Mouse (Mus musculus) embryonic facial prominence, embryonic 15.5 days (tissue): Measurements from ENCODE around the gene Dop1b. TPM values are rescaled to one million over a fixed set of nuclear protein-coding genes. Genes with fewer than 3 reads are reported as not detected.

Experiments used
- ATAC-seq: fragments of 200-750 bp; cut with Nextera tagmentation; 2 replicates; pipeline ENCODE4 v1.8.0; 2017; ENCODE audit warnings: low read depth, moderate TSS enrichment; ENCODE audit not compliant: insufficient number of reproducible peaks, low FRiP score, low TSS enrichment
- H3K27ac ChIP-seq: fragments of 300-500 bp; sonication (generic); replicated peaks from 2 replicates; pipeline ENCODE4 v1.5.1; 2015; ENCODE audit warnings: mild to moderate bottlenecking, inconsistent platforms
- H3K27me3 ChIP-seq: fragments of 300-500 bp; sonication (generic); 2 replicates; pipeline ENCODE4 v1.6.1; 2015; ENCODE audit warnings: inconsistent platforms
- H3K36me3 ChIP-seq: fragments of 300-500 bp; sonication (generic); 2 replicates; pipeline ENCODE4 v1.6.1; 2015; ENCODE audit warnings: mild to moderate bottlenecking, inconsistent platforms
- H3K4me1 ChIP-seq: fragments of 300-500 bp; sonication (generic); 2 replicates; pipeline ENCODE4 v1.6.1; 2015; ENCODE audit warnings: inconsistent platforms
- H3K4me2 ChIP-seq: fragments of 300-500 bp; sonication (generic); replicated peaks from 2 replicates; pipeline ENCODE4 v1.6.1; 2015; ENCODE audit warnings: mild to moderate bottlenecking, inconsistent platforms
- H3K4me3 ChIP-seq: fragments of 300-500 bp; sonication (generic); replicated peaks from 2 replicates; pipeline ENCODE4 v1.5.1; 2015; ENCODE audit warnings: mild to moderate bottlenecking, inconsistent platforms
- H3K9ac ChIP-seq: fragments of 300-500 bp; sonication (generic); 2 replicates; pipeline ENCODE4 v1.6.1; 2015; ENCODE audit warnings: inconsistent platforms
- H3K9me3 ChIP-seq: fragments of 300-500 bp; sonication (generic); replicated peaks from 2 replicates; pipeline ENCODE4 v1.6.1; 2016; ENCODE audit warnings: inconsistent platforms
- WGBS: fragments of 180-500 bp; shearing (Covaris S2); methylation state at CpG from one replicate; pipeline ENCODE4 v1.1.7; 2015; 5-methylcytosine and 5-hydroxymethylcytosine counted together
- polyA plus RNA-seq: library from polyadenylated mRNA; unstranded; fragments of >200 nt; fragmentation: Nextera tagmentation; extraction: Ambion mirVana; gene quantifications from 2 replicates; pipeline ENCODE4 v1.2.1, GENCODE M21; 2015

The Dop1b gene
- polyA plus RNA-seq, 1 experiment from 2014 or later, result 17.3 TPM

DNA sequence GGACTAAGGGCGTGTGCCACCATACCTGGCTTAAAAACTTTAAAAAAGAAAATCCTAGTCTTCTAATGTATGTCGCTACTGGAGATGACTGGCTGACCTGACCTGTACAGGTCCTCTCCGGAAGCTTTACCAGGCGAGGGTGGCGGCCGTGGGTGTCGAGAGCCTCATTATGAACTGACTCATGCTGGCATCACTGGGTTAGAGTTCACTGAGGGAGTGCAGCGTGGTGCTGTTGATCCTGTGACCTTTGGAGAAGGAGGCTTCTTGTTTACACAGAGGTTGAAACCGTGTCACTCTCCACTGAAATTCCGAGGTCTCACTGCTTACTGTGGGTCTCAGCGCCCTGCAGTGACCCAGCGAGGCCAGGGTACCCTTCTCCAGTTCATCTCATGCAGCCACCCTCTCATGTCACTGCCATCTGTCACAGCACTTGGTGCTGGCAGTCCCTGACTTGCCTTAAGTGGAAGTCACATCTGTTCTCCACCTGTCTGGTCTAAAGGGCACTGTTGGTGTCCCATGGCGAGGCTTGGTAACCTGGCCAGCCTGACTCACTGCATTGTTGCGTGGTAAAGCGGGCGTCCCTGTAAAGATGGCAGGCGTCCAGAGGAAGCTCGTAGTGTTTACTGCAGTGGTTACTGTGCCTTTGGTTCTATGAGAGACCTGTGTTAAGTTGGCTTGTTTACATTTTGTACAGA lies 21.3 kb downstream of the Dop1b start:
- no peak overlapping the region for H3K9ac ChIP-seq
- H3K27ac ChIP-seq, result 0 out of 2 replicates have a peak overlapping the region, but pooled peaks have one; percentile 24
- peak; percentile 45; the same call in 1 of the 2 replicates for ATAC-seq
- 0 out of 2 replicates have a peak, but pooled peaks cover 8% of the 10 kb centered on the region for H3K4me1 ChIP-seq
- H3K4me2 ChIP-seq, result no peak overlapping the region
- WGBS, result 71% methylated on average over 18 of the region's 18 CpGs
- no peaks in the 10 kb centered on the region for H3K36me3 ChIP-seq
- no peak overlapping the region for H3K4me3 ChIP-seq
- H3K27me3 ChIP-seq, result no peaks in the 10 kb centered on the region
- H3K9me3 ChIP-seq, result no peaks in the 10 kb centered on the region

DNA sequence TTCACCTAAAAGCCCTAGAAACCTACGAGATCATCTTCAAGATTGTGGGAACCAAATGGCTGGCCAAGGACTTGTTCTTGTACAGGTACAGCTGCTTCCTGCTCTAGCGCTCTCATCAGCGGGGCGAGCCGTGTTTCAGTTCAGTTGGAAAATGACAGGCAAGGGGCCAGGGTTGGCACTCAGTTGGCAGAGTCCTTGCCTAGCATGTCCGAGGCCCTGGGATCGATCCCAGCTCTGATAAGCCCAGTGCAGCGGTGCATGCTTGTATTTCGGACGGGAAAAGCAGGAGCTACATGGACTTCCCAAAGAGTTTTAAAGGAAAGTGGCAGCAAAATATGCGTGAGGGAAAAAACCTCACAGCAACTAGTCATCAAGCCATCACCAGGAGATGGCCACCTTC lies 27.5 kb downstream of the Dop1b start:
- Histone ChIP-seq H3K4me2 (no peak overlapping the region), H3K27ac (no peak overlapping the region), H3K4me1 (no peaks in the 10 kb centered on the region), H3K27me3 (no peaks in the 10 kb centered on the region), H3K9ac (no peak overlapping the region), H3K36me3 (0 out of 2 replicates have a peak, but pooled peaks cover 7% of the 10 kb centered on the region), H3K9me3 (no peaks in the 10 kb centered on the region), H3K4me3 (no peak overlapping the region)
- WGBS, result 86% methylated on average over 11 of the region's 11 CpGs
- ATAC-seq, result no peak

DNA sequence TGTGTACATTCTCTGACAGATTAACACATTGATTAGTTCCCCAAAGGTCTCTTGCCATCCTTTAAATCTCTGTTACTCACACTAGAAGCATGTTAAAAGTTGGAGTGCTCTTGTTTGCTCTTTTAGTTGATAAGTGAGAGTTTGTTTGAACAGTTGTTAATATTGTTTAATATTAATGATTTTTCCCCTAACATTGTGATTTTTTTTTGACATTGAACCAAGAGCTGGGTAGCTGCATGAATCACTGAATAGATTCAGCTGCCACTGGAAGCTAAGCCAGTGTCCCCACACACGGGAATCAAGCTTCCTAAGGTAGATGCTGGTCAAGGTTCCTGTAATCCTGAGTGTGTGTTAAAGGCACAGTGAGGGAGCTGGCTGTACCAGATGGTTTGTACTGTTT lies 31.2 kb downstream of the Dop1b start:
- 53% methylated on average over 1 of the region's 1 CpGs for whole genome bisulfite sequencing
- Histone ChIP-seq H3K27me3 (no peaks in the 10 kb centered on the region), H3K9ac (no peak overlapping the region), H3K36me3 (peaks cover 10% of the 10 kb centered on the region; the same call in 1 of the 2 replicates), H3K9me3 (no peaks in the 10 kb centered on the region), H3K27ac (no peak overlapping the region), H3K4me3 (no peak overlapping the region), H3K4me2 (no peak overlapping the region), H3K4me1 (no peaks in the 10 kb centered on the region)
- no peak for ATAC-seq

- no peak overlapping the region for H3K9ac ChIP-seq
- no peak overlapping the region for H3K4me2 ChIP-seq
- no peak for ATAC-seq
- H3K4me1 ChIP-seq, result no peaks in the 10 kb centered on the region
- H3K4me3 ChIP-seq, result no peak overlapping the region
- no peaks in the 10 kb centered on the region for H3K27me3 ChIP-seq
- 62% methylated on average over 5 of the region's 5 CpGs for WGBS
- H3K27ac ChIP-seq, result no peak overlapping the region
- H3K9me3 ChIP-seq, result no peaks in the 10 kb centered on the region
- peaks cover 15% of the 10 kb centered on the region; the same call in 1 of the 2 replicates for H3K36me3 ChIP-seq
Observed at GRCm38 (mm10) chr16:93744049-93744490, 32.4 kb downstream of the Dop1b start.

GRCm38 (mm10) chr16:93744804-93745340 lies 33.2 kb downstream of the Dop1b start:
- H3K36me3 ChIP-seq, result peaks cover 12% of the 10 kb centered on the region; the same call in 1 of the 2 replicates
- H3K4me1 ChIP-seq, result no peaks in the 10 kb centered on the region
- no peak overlapping the region for H3K27ac ChIP-seq
- no peak overlapping the region for H3K4me3 ChIP-seq
- H3K9ac ChIP-seq, result no peak overlapping the region
- no peaks in the 10 kb centered on the region for H3K27me3 ChIP-seq
- no peaks in the 10 kb centered on the region for H3K9me3 ChIP-seq
- no peak for ATAC-seq
- 77% methylated on average over 10 of the region's 10 CpGs for WGBS
- no peak overlapping the region for H3K4me2 ChIP-seq

GRCm38 (mm10) chr16:93746397-93746796 lies 34.7 kb downstream of the Dop1b start:
- Histone ChIP-seq H3K27me3 (no peaks in the 10 kb centered on the region), H3K9ac (no peak overlapping the region), H3K27ac (no peak overlapping the region), H3K4me2 (no peak overlapping the region), H3K9me3 (no peaks in the 10 kb centered on the region), H3K4me3 (no peak overlapping the region), H3K4me1 (no peaks in the 10 kb centered on the region), H3K36me3 (peaks cover 8% of the 10 kb centered on the region; the same call in 1 of the 2 replicates)
- no peak for ATAC-seq
- WGBS, result 69% methylated on average over 8 of the region's 8 CpGs

DNA sequence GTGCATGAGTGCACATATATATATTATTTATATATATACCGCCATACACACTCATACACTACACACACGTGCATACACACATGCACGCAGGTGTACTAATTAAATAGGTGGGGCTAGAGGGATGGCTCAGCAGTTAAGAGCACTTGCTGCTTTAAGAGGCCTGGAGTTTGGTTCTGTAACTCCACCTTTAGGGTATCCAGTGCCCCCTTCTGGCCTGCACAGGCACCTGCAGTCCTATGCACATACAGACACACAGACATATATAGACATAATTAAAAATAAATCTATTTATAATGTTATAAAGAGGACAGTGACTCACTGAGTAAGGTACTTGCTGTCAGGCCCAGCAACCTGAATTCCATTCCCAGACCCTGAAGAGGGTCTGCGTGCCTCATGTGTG lies 35.3 kb downstream of the Dop1b start:
- Histone ChIP-seq H3K4me3 (no peak overlapping the region), H3K4me1 (no peaks in the 10 kb centered on the region), H3K9ac (no peak overlapping the region), H3K9me3 (no peaks in the 10 kb centered on the region), H3K36me3 (peaks cover 8% of the 10 kb centered on the region; the same call in 1 of the 2 replicates), H3K4me2 (no peak overlapping the region), H3K27me3 (no peaks in the 10 kb centered on the region), H3K27ac (no peak overlapping the region)
- WGBS, result 92% methylated on average over 4 of the region's 4 CpGs
- no peak for ATAC-seq

DNA sequence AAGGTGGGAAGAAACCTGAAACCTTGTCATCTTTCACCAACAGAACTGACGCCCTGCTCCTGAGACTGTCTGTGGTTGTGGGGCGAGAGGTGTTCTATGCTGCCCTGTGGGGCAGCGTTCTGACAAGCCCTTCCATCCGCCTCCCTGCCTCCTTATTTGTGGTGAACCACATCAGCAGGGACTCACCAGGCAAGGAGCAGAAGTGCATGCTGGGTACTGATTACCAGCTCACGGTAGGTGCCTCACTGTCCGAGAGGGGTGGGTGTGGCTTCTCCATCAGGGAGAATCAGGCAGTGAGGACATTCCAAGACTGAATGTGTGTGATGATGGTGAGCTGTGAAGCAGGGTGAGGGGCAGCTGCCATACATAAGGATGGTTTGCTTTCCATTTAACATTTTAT lies 35.7 kb downstream of the Dop1b start:
- no peak overlapping the region for H3K4me3 ChIP-seq
- 61% methylated on average over 6 of the region's 6 CpGs for WGBS

GRCm38 (mm10) chr16:93749147-93749910 lies 37.6 kb downstream of the Dop1b start:
- WGBS, result 67% methylated on average over 15 of the region's 15 CpGs
- H3K27ac ChIP-seq, result no peak overlapping the region

More for the DNA sequence above, 35.7 kb downstream of the Dop1b start:
- H3K27ac ChIP-seq, result no peak overlapping the region
- H3K4me2 ChIP-seq, result no peak overlapping the region
- no peaks in the 10 kb centered on the region for H3K4me1 ChIP-seq
- no peaks in the 10 kb centered on the region for H3K27me3 ChIP-seq
- no peak overlapping the region for H3K9ac ChIP-seq
- no peaks in the 10 kb centered on the region for H3K9me3 ChIP-seq
- no peak for ATAC-seq
- peaks cover 8% of the 10 kb centered on the region; the same call in 1 of the 2 replicates for H3K36me3 ChIP-seq

DNA sequence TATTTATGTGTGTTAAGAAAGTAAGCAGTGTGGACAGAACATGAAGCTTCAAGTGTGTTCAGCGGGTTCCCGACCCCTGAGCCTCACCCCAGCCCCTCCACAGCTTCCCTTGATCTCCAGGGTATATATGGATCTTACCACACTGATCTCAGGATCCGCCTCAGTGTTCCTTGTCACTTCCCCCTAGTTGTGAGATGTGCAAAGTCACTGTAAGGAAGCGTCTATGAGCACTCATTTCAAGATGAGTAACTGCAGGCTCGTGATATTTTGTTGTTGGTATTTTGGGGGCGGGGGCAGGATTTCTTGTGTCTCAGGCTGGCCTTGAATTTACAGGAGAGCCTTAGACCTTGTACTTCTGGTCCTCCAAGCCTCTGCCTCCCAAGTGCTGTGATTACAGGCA lies 38.8 kb downstream of the Dop1b start:
- WGBS, result 75% methylated on average over 6 of the region's 6 CpGs
- H3K4me2 ChIP-seq, result no peak overlapping the region
- H3K9ac ChIP-seq, result no peak overlapping the region
- no peaks in the 10 kb centered on the region for H3K4me1 ChIP-seq
- no peak for ATAC-seq
- no peaks in the 10 kb centered on the region for H3K9me3 ChIP-seq
- no peak overlapping the region for H3K27ac ChIP-seq
- no peak overlapping the region for H3K4me3 ChIP-seq
- peaks cover 25% of the 10 kb centered on the region for H3K36me3 ChIP-seq
- no peaks in the 10 kb centered on the region for H3K27me3 ChIP-seq

More at GRCm38 (mm10) chr16:93749147-93749910, 37.6 kb downstream of the Dop1b start:
- Histone ChIP-seq H3K4me2 (no peak overlapping the region), H3K4me3 (no peak overlapping the region), H3K4me1 (no peaks in the 10 kb centered on the region), H3K36me3 (peaks cover 21% of the 10 kb centered on the region), H3K9me3 (no peaks in the 10 kb centered on the region), H3K27me3 (no peaks in the 10 kb centered on the region), H3K9ac (no peak overlapping the region)
- no peak for ATAC-seq

- Histone ChIP-seq H3K9me3 (no peaks in the 10 kb centered on the region), H3K4me2 (no peak overlapping the region), H3K9ac (no peak overlapping the region), H3K27me3 (no peaks in the 10 kb centered on the region), H3K4me1 (no peaks in the 10 kb centered on the region), H3K27ac (no peak overlapping the region), H3K4me3 (no peak overlapping the region), H3K36me3 (peaks cover 27% of the 10 kb centered on the region)
- no peak for ATAC-seq
- WGBS, result 61% methylated on average over 5 of the region's 5 CpGs
Observed at GRCm38 (mm10) chr16:93751816-93752215, 40.1 kb downstream of the Dop1b start.
